Mouse (Mus musculus) cerebellum, postnatal 10 days (tissue): ENCODE measurements at regions not wholly inside any gene's neighbourhood (a gene's known extent, or its start where the extent isn't known, plus 50 kb on each side); places are given as distances from the start of the nearest gene placed in this dataset.

ENCODE experiments used
- DNase-seq, 2 experiments: peaks; one replicate each; pipeline ENCODE4 v3.0.0; 2021; ENCODE audit warnings: mixed read lengths in 2 of 2

DNA sequence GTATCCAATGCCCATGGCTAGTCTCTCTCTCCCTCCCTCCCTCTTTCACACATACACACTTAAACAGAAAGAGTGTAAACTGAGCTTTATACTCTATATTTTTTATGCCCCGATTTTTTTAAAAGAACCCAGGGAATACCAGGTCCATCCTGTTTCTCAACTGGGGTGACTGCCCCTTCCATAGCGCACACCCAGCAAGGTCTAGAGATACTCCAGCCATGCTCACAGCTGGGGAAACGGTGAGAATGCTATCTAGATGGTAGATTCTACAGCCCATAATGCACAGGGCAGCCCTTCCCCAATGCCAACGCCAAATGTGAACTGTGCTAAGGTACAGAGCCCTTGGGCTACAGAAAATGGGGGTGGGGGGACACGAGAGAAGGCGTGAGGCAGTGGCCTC, 51.2 kb upstream of the Tln2 start:
- DNase-seq = no peak

DNA sequence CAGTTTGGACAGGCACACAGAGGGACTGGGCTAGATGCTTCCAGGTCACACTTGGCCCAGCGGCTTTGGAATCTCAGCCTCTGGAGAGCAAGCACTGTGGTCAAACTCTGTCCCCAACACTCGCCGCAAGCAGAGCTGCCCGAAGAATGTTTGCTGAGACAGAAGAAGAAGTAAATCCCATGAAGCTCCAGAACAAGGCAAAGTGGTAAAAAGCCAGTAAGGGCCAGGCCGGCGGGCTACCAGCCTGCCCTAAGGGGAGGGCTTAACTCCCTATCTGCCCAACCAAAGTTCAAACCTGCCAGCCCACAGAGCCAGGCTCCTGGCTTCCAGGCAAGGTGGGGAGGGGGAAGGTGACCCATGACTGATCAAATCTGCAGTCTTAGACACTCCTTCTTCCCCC, 52.2 kb upstream of the Tln2 start:
- no peak for DNase-seq

GRCm38 (mm10) chr9:67612101-67612500, 52.6 kb upstream of the Tln2 start:
- DNase-seq = no peak

- DNase-seq = no peak
Measured at GRCm38 (mm10) chr9:67614068-67614727, 54.7 kb upstream of the Tln2 start.

GRCm38 (mm10) chr9:67616207-67616606, 56.7 kb upstream of the Tln2 start:
- no peak for DNase-seq

GRCm38 (mm10) chr9:67617341-67618217, 58.1 kb upstream of the Tln2 start:
- peak; percentile 52 to 76 for DNase-seq

DNA sequence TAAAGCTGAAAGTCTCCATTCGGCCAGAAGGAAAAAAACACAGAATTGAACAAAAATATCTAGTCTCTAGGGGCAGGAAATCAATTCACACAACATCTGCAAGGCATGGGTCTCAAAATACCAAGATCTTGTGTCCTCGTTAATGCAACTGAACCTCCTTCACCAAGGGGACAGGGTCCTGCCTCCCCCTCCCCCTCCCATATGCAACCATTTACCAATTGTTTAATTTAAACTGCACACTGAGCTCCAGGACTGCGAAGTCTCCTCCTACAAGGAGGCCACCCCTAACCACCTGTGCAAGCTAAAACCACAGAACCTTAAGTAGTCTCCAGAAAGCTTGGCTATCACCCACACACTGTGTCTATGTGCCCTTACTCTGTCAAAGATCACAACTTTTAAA, 61.4 kb upstream of the Tln2 start:
- no peak for DNase-seq

DNA sequence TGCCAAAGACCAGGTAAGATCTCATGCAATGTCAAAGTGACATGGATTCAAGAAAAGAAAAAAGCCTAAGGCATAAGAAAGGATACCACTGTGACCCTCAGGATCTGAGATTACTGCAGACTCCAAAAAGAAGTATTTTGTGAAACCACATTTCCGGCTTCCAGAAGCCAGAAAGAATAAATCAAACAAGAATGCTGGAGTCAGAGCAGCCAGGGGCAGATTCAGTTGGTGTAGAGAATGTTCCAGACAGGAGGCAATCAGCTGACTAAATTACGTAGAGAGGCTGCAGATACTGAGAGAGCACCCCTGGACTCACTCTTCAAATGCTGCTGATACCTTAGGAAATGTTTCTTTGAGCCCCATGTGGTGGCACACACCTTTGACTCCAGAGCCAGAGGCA, 67.7 kb upstream of the Tln2 start:
- DNase-seq = no peak

DNA sequence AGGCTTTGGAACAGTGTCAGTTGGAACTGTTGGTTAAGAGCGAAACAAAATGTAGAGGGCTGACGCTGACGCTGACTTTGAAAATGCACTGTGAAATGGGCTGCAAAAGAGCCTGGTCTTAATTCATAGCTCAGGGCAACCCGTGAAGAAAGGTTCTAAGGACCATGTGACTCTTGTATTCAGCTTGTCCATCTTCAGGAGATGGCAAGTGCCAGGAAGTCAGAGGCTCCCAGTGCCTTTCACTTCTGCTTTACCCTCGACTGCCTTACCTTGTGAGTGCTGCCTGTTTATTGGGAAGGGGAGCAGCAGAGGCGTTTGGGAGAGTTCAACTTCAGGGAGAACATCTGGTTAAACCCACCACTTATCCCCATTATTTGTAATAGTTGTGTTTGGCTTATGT, 70.1 kb upstream of the Tln2 start:
- no peak for DNase-seq

- DNase-seq = no peak
Measured at GRCm38 (mm10) chr9:67630173-67630572, 70.7 kb upstream of the Tln2 start.

GRCm38 (mm10) chr9:67631741-67632243, 72.3 kb upstream of the Tln2 start:
- DNase-seq = no peak

GRCm38 (mm10) chr9:67632521-67633025, 73.1 kb upstream of the Tln2 start:
- DNase-seq = peak; percentile 39 to 50

DNA sequence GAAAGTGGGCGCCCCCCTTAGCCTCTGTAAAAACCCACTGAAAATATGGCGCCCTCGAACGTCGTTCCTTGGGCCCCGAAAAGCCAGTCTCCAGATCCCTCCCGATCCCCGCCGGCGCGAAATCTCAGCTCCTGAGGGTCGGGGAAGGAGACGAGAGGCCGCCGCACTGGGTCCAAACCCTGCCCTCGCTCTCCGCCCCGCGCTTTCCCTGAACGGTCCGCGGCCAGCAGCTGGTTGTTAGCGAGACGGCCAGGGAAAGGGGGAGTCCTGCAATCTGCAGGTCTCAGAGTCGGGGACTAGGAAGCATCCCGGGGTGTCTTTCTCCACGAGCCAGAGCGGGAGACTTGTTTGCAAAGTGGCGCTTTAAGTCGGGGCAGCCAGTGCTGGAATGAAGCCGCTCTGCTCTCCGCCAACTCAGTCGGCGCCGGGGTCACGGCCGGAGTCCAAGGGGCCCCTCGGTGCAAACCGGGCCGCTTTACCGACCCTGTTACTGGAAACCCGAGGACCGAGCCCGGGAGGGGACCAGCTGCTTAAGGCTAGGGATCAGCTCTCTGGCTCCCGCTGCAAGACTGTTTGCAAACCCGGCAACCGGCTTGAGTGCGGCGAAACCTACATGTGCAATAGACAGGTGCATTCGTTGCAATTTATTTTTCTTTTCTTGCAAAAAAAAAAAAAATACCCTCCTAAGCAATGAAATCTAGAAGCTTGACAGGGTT, 73.7 kb upstream of the Tln2 start:
- DNase-seq = peak; percentile 59 to 63

DNA sequence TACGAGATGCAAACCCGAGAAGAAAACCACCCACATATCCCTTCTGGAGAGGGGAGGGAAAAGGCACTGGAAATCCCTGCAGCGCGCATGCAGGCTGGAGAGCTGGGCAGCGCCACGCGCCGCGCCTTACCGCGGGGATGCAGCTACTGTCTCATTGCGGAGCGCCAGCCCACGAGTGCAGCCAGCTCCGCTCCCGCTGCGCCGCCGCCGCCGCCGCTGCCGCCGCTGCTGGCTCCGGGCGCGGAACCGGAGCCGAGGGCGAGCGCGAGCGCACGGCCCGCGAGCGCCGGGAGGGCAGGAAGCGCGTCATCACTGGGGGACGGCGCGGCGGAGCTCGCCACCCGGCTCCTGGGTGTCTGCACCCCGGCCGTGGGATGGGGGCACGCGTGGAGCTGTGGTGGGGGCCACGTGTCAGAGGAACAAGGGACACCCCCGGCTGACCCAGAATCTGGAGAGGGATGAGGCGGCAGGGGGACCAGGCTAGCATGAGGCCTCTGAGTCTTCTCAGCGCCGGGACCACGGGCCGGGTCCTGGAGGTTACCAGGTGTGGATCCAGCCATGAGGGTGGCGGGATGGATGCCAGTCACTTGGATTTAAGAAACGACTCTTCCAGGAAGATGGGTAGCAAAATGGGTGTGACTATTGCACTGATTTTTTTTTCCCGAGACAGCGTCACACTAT, 74.4 kb upstream of the Tln2 start:
- peak; percentile 84 to 86 for DNase-seq

GRCm38 (mm10) chr9:67646820-67647219, 87.3 kb upstream of the Tln2 start:
- DNase-seq = no peak

- DNase-seq = no peak
Measured at GRCm38 (mm10) chr9:67664773-67665172, 94.5 kb upstream of the C2cd4b start.

DNA sequence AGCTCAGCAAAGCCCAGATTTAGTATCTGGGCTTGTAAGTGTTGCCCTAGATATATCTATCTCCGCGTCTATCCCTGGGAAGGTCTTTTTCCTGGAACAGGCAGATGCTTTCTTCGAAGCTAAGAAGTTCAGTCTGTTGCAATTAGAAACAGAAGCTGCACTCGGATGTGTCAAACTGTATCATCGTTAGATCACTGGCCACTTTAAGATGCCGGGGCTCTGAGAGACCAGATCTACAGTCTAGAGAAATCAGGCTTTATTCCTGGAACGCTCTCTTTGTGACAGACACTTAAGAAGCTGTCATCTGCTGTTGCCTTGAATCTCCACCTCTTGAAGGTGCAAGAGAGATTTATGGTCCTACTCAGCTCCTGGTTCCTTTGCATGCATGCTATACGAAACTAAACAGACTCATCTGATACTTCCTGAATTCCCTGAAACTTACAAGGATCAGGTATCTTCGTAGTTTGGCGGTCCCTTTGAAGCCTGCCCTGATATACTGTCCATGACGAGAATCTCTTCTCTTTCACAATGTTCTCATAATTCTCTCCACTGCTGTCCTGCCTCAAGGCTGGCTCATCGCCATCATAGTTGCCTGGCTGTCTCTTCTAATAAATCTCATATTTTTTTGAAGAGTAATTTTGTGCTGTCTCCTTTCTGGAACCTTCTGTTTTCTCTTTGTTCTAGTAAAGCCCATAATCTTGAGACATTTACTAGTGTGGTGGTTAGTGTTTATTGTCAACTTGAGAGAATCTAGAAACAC, 88.8 kb upstream of the C2cd4b start:
- no peak for DNase-seq

DNA sequence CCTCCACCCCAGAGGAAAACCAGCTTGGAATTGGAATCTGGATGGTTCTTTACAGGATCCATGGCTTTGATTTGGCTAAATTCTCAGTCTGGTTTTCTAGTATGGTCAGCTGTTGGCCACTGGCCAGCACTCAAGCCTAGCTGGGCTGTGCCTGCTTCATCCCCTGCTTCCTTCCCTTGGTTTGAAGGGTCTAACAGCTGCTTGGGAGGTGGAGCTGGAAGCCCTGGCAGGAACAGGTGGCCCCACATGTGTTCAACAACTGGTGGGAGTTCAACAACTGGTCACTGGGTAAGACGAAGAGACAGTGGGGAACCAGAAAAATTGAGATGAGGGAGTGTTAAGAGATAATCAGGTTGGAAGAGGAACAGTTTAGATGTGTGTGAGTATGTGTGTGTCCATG, 82.3 kb upstream of the C2cd4b start:
- peak in 1 of 2 experiments; percentile 14 for DNase-seq

GRCm38 (mm10) chr9:67683367-67683766, 75.9 kb upstream of the C2cd4b start:
- DNase-seq = peak; percentile 81 to 82

GRCm38 (mm10) chr9:67692396-67692795, 66.8 kb upstream of the C2cd4b start:
- DNase-seq = no peak

DNA sequence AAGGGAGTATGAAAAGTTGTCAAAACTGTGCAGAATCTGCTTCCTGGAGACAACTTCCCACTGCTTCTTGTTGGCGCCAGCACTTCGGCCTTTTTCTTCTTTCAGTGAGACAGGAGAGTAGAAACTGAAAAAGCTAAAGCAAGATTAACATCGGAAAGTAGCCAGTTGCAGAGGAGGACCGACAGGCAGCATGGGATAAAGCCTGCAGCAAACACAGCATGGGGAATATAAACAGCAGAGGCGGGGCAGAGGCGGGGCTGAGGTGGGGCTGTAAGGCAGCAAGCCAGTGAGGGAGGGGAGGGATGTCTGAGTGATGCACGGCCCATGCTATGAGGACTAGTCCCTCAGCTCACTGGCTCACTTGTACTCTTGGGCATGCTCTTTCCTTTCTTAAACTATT, 65.5 kb upstream of the C2cd4b start:
- peak; percentile 39 to 67 for DNase-seq

DNA sequence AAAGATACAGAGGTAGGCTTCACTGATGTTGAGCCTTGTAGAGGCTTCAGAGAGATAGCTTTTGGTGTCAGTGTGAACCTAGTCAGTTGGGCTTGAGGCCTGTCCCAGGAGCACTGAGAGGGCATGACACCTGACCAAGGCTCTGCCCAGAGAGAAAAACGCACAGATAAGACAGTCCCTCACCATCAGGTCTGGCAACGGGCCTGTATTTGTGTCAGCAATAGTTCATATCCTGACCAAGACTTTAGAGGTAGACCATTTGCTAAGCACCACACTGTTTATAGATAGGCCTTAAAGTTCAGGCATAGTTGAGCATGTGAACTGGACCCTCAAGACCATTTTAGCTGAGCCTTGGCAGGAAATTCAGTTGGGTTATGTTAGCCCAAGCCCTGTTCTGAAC, 60.4 kb upstream of the C2cd4b start:
- DNase-seq = no peak
